Mouse (Mus musculus): Measurements from ENCODE around the gene Afdn. TPM values are rescaled to one million over a fixed set of nuclear protein-coding genes. Genes with fewer than 3 reads are reported as not detected.

The Afdn gene
- polyA plus RNA-seq, 1 experiment from 2014 or later: 87.3 TPM

DNA sequence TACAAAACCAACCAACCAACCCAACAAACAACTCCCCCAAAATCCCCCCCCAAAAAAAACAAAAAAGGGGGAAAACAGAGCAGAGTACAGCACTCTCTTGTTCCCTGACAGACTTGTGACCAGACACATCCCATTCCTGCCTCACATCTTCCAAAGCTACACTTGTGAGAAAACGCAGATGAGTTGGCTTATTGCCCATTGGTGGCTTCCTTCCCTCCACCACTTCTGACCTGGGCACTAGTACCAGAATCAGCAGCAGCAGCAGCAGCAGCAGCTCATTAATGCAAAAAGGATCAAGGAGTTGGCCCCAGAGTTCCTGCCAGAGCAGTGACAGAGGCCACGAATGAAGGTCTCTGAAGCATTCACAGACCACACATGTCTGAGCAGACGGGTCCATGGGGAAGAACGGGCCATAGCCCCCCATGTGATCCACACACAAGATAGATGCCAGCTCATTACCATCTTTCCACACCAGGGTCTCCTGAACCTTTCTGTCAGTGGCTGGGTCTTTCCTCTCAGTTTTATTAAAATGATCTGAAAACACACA lies 35.3 kb upstream of the Afdn start:
- Histone ChIP-seq H3K9me3 (no peaks in the 10 kb centered on the region), H3K9ac (no peak overlapping the region), H3K4me3 (no peak overlapping the region), H3K27me3 (no peaks in the 10 kb centered on the region), H3K36me3 (no peaks in the 10 kb centered on the region), H3K4me2 (replicated peaks) (no peak overlapping the region), H3K27ac (no peak overlapping the region), H3K4me1 (no peaks in the 10 kb centered on the region; the same call in 1 of the 2 replicates)
- no peak for ATAC-seq (ENCODE audit: insufficient number of reproducible peaks, insufficient read depth, low FRiP score, low TSS enrichment)
- 51% methylated on average over 4 of the region's 4 CpGs for WGBS

DNA sequence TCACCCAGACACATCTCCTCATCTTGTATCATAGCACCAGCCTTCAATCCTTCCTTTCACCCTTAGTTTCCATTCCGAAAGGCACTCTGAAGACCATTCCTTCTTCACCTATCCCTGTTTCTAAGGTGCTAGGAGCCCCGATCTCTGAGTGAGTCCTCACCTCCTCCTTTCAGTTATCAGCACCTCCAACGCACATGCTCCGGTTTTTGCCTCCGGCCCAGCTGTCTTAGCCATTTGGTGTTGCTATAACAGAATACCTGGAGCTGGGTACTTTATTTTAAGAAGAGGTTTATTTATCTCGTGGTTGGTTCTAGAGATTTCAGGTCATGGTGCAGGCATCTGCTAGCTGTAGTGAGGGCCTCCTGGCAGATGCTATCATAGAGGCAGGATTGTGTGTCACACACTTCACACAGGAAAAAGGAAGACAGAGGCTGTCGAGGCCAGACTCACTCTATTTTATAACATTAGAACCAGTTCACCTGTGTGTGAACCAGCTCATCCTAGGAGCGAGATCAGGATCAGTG lies 33.4 kb upstream of the Afdn start:
- Histone ChIP-seq H3K27ac (no peak overlapping the region), H3K4me1 (no peaks in the 10 kb centered on the region; the same call in 1 of the 2 replicates), H3K9ac (no peak overlapping the region), H3K36me3 (no peaks in the 10 kb centered on the region), H3K4me3 (no peak overlapping the region), H3K27me3 (no peaks in the 10 kb centered on the region), H3K4me2 (replicated peaks) (no peak overlapping the region), H3K9me3 (no peaks in the 10 kb centered on the region)
- no peak for ATAC-seq (ENCODE audit: insufficient number of reproducible peaks, insufficient read depth, low FRiP score, low TSS enrichment)
- WGBS: 88% methylated on average over 8 of the region's 8 CpGs

GRCm38 (mm10) chr17:13730980-13731726 lies 29.2 kb upstream of the Afdn start:
- H3K9ac ChIP-seq: no peak overlapping the region
- H3K4me1 ChIP-seq: no peaks in the 10 kb centered on the region
- no peak overlapping the region for H3K27ac ChIP-seq
- no peak for ATAC-seq (ENCODE audit: insufficient number of reproducible peaks, insufficient read depth, low FRiP score, low TSS enrichment)
- no peaks in the 10 kb centered on the region for H3K9me3 ChIP-seq
- WGBS: 89% methylated on average over 6 of the region's 6 CpGs
- no peak overlapping the region for H3K4me2 ChIP-seq (replicated peaks)
- no peak overlapping the region for H3K4me3 ChIP-seq
- no peaks in the 10 kb centered on the region for H3K27me3 ChIP-seq
- no peaks in the 10 kb centered on the region for H3K36me3 ChIP-seq

DNA sequence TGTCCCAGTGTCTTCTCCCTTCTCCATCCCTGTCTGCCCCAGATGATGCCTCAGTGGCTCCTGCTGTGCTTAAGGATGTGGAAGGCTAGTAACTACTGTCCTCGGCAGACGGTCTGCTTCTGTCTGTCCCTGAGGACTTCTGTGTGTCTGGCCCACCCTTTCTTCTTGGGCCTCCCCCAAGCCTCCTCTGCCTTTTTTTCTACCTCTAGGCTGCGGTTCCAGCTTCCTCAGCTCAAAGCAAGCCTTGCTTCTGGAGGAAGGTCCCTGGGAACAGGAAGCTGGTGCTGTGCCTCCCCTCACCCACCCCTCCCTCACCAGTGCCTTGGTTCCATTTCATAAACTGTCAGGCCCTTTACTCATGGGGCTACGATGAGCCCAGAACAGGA lies 28.6 kb upstream of the Afdn start:
- Histone ChIP-seq H3K9ac (no peak overlapping the region), H3K9me3 (no peaks in the 10 kb centered on the region), H3K4me1 (no peaks in the 10 kb centered on the region), H3K27ac (no peak overlapping the region), H3K4me2 (replicated peaks) (no peak overlapping the region), H3K4me3 (no peak overlapping the region), H3K36me3 (no peaks in the 10 kb centered on the region), H3K27me3 (no peaks in the 10 kb centered on the region)
- no peak for ATAC-seq (ENCODE audit: insufficient number of reproducible peaks, insufficient read depth, low FRiP score, low TSS enrichment)
- WGBS: 49% methylated on average over 4 of the region's 4 CpGs

GRCm38 (mm10) chr17:13732685-13733084 lies 27.7 kb upstream of the Afdn start:
- H3K9me3 ChIP-seq: no peaks in the 10 kb centered on the region
- no peak overlapping the region for H3K27ac ChIP-seq
- H3K4me1 ChIP-seq: no peaks in the 10 kb centered on the region
- H3K9ac ChIP-seq: no peak overlapping the region
- H3K27me3 ChIP-seq: no peaks in the 10 kb centered on the region
- H3K4me3 ChIP-seq: no peak overlapping the region
- 59% methylated on average over 8 of the region's 8 CpGs for WGBS
- ATAC-seq (ENCODE audit: insufficient number of reproducible peaks, insufficient read depth, low FRiP score, low TSS enrichment): no peak
- H3K36me3 ChIP-seq: no peaks in the 10 kb centered on the region
- no peak overlapping the region for H3K4me2 ChIP-seq (replicated peaks)

- ATAC-seq (ENCODE audit: insufficient number of reproducible peaks, insufficient read depth, low FRiP score, low TSS enrichment): no peak
- H3K36me3 ChIP-seq: no peaks in the 10 kb centered on the region
- no peak overlapping the region for H3K9ac ChIP-seq
- no peak overlapping the region for H3K27ac ChIP-seq
- WGBS: 92% methylated on average over 5 of the region's 5 CpGs
- H3K9me3 ChIP-seq: no peaks in the 10 kb centered on the region
- no peaks in the 10 kb centered on the region for H3K27me3 ChIP-seq
- H3K4me1 ChIP-seq: peaks cover 3% of the 10 kb centered on the region; the same call in 1 of the 2 replicates
- no peak overlapping the region for H3K4me3 ChIP-seq
- no peak overlapping the region for H3K4me2 ChIP-seq (replicated peaks)
Measured at GRCm38 (mm10) chr17:13733971-13734370, 26.4 kb upstream of the Afdn start.

- no peaks in the 10 kb centered on the region for H3K27me3 ChIP-seq
- no peak overlapping the region for H3K4me2 ChIP-seq (replicated peaks)
- H3K36me3 ChIP-seq: no peaks in the 10 kb centered on the region
- no peaks in the 10 kb centered on the region for H3K9me3 ChIP-seq
- ATAC-seq (ENCODE audit: insufficient number of reproducible peaks, insufficient read depth, low FRiP score, low TSS enrichment): no peak
- no peak overlapping the region for H3K27ac ChIP-seq
- H3K4me3 ChIP-seq: no peak overlapping the region
- H3K4me1 ChIP-seq: peaks cover 3% of the 10 kb centered on the region; the same call in 1 of the 2 replicates
- no peak overlapping the region for H3K9ac ChIP-seq
- WGBS: 87% methylated on average over 5 of the region's 5 CpGs
Measured at GRCm38 (mm10) chr17:13735057-13735456, 25.3 kb upstream of the Afdn start.

GRCm38 (mm10) chr17:13735803-13736282 lies 24.5 kb upstream of the Afdn start:
- Histone ChIP-seq H3K27me3 (no peaks in the 10 kb centered on the region), H3K4me1 (peaks cover 3% of the 10 kb centered on the region; the same call in 1 of the 2 replicates), H3K4me2 (replicated peaks) (no peak overlapping the region), H3K9me3 (no peaks in the 10 kb centered on the region), H3K36me3 (no peaks in the 10 kb centered on the region), H3K9ac (no peak overlapping the region), H3K4me3 (no peak overlapping the region), H3K27ac (no peak overlapping the region)
- 80% methylated on average over 8 of the region's 8 CpGs for WGBS
- ATAC-seq (ENCODE audit: insufficient number of reproducible peaks, insufficient read depth, low FRiP score, low TSS enrichment): no peak

GRCm38 (mm10) chr17:13737336-13737735 lies 23.0 kb upstream of the Afdn start:
- no peak for ATAC-seq (ENCODE audit: insufficient number of reproducible peaks, insufficient read depth, low FRiP score, low TSS enrichment)
- H3K36me3 ChIP-seq: no peaks in the 10 kb centered on the region
- peaks cover 6% of the 10 kb centered on the region for H3K4me1 ChIP-seq
- no peak overlapping the region for H3K4me3 ChIP-seq
- no peak overlapping the region for H3K9ac ChIP-seq
- H3K27me3 ChIP-seq: no peaks in the 10 kb centered on the region
- H3K9me3 ChIP-seq: no peaks in the 10 kb centered on the region
- no peak overlapping the region for H3K4me2 ChIP-seq (replicated peaks)
- no peak overlapping the region for H3K27ac ChIP-seq
- WGBS: 74% methylated on average over 6 of the region's 6 CpGs

- no peaks in the 10 kb centered on the region for H3K36me3 ChIP-seq
- H3K9me3 ChIP-seq: no peaks in the 10 kb centered on the region
- H3K4me2 ChIP-seq (replicated peaks): no peak overlapping the region
- H3K4me1 ChIP-seq: peaks cover 9% of the 10 kb centered on the region
- WGBS: 60% methylated on average over 7 of the region's 7 CpGs
- no peak for ATAC-seq (ENCODE audit: insufficient number of reproducible peaks, insufficient read depth, low FRiP score, low TSS enrichment)
- no peak overlapping the region for H3K4me3 ChIP-seq
- no peak overlapping the region for H3K9ac ChIP-seq
- H3K27ac ChIP-seq: 0 out of 2 replicates have a peak overlapping the region, but pooled peaks have one; percentile 17
- H3K27me3 ChIP-seq: no peaks in the 10 kb centered on the region
Measured at GRCm38 (mm10) chr17:13738121-13738776, 22.1 kb upstream of the Afdn start.

- H3K27ac ChIP-seq: no peak overlapping the region
- H3K4me2 ChIP-seq (replicated peaks): no peak overlapping the region
- H3K36me3 ChIP-seq: no peaks in the 10 kb centered on the region
- no peak for ATAC-seq (ENCODE audit: insufficient number of reproducible peaks, insufficient read depth, low FRiP score, low TSS enrichment)
- H3K4me1 ChIP-seq: peaks cover 15% of the 10 kb centered on the region
- H3K9me3 ChIP-seq: no peaks in the 10 kb centered on the region
- 91% methylated on average over 2 of the region's 2 CpGs for WGBS
- no peak overlapping the region for H3K9ac ChIP-seq
- no peaks in the 10 kb centered on the region for H3K27me3 ChIP-seq
- H3K4me3 ChIP-seq: no peak overlapping the region
Measured at GRCm38 (mm10) chr17:13738916-13739315, 21.4 kb upstream of the Afdn start.

- Histone ChIP-seq H3K36me3 (no peaks in the 10 kb centered on the region), H3K27me3 (no peaks in the 10 kb centered on the region), H3K4me1 (peaks cover 18% of the 10 kb centered on the region), H3K4me2 (replicated peaks) (no peak overlapping the region), H3K9me3 (no peaks in the 10 kb centered on the region), H3K9ac (no peak overlapping the region), H3K27ac (no peak overlapping the region), H3K4me3 (no peak overlapping the region)
- WGBS: 77% methylated on average over 5 of the region's 5 CpGs
- ATAC-seq (ENCODE audit: insufficient number of reproducible peaks, insufficient read depth, low FRiP score, low TSS enrichment): no peak
Measured at GRCm38 (mm10) chr17:13739981-13740380, 20.4 kb upstream of the Afdn start.
